Mouse (Mus musculus) stomach, postnatal 0 days (tissue): ENCODE measurements around the gene Snrpc. TPM values are rescaled to one million over a fixed set of nuclear protein-coding genes. Genes with fewer than 3 reads are reported as not detected.

Source experiments
- ATAC-seq: fragments of 200-750 bp; cut with Nextera tagmentation; 2 replicates; pipeline ENCODE4 v1.8.0; 2017; ENCODE audit not compliant: low FRiP score, low TSS enrichment
- DNase-seq: peaks from one replicate; pipeline ENCODE4 v3.0.0-alpha.2; 2016; ENCODE audit warnings: low spot score
- H3K27ac ChIP-seq: fragments of 300-500 bp; sonication (generic); replicated peaks from 2 replicates; pipeline ENCODE4 v1.5.1; 2014; ENCODE audit warnings: mild to moderate bottlenecking, control low read depth
- H3K27me3 ChIP-seq: fragments of 300-500 bp; sonication (generic); 2 replicates; pipeline ENCODE4 v1.6.1; 2014; ENCODE audit warnings: low read length; ENCODE audit not compliant: control insufficient read depth, insufficient read depth
- H3K36me3 ChIP-seq: fragments of 300-500 bp; sonication (generic); 2 replicates; pipeline ENCODE4 v1.6.1; 2014; ENCODE audit warnings: low read length, mixed read lengths; ENCODE audit not compliant: control insufficient read depth, insufficient read depth
- H3K4me1 ChIP-seq: fragments of 300-500 bp; sonication (generic); replicated peaks from 2 replicates; pipeline ENCODE4 v1.6.1; 2014; ENCODE audit warnings: antibody characterized with exemption; ENCODE audit not compliant: control insufficient read depth, insufficient read depth
- H3K4me2 ChIP-seq: fragments of 300-500 bp; sonication (generic); replicated peaks from 2 replicates; pipeline ENCODE4 v1.6.1; 2014; ENCODE audit warnings: low read depth, mild to moderate bottlenecking, control low read depth, moderate library complexity
- H3K4me3 ChIP-seq: fragments of 300-500 bp; sonication (generic); 2 replicates; pipeline ENCODE4 v1.5.1; 2014; ENCODE audit warnings: low read depth, low read length, control low read depth
- H3K9ac ChIP-seq: fragments of 300-500 bp; sonication (generic); 2 replicates; pipeline ENCODE4 v1.6.1; 2014; ENCODE audit warnings: mild to moderate bottlenecking, low read length, control low read depth, mixed read lengths
- H3K9me3 ChIP-seq: fragments of 300-500 bp; sonication (generic); 2 replicates; pipeline ENCODE4 v1.6.1; 2016; ENCODE audit warnings: low read length; ENCODE audit not compliant: control insufficient read depth
- CTCF ChIP-seq: IDR thresholded peaks from 2 replicates; pipeline ENCODE4 v1.5.1; 2016; ENCODE audit warnings: antibody characterized with exemption, low read depth, mild to moderate bottlenecking, moderate library complexity
- EP300 ChIP-seq: optimal IDR thresholded peaks from 2 replicates; pipeline ENCODE3; 2016; ENCODE audit warnings: antibody characterized with exemption
- WGBS: fragments of 180-500 bp; shearing (Covaris S2); extraction: QIAGEN DNeasy Blood & Tissue Kit; methylation state at CpG from one replicate; pipeline ENCODE4 v1.1.7; 2014; 5-methylcytosine and 5-hydroxymethylcytosine counted together
- polyA plus RNA-seq: library from polyadenylated mRNA; unstranded; fragments of >200 nt; fragmentation: Nextera tagmentation; extraction: Ambion mirVana; gene quantifications from 2 replicates; pipeline ENCODE4 v1.2.1, GENCODE M21; 2015

Gene Snrpc
- polyA plus RNA-seq, 1 experiment from 2014 or later: 179 TPM

DNA sequence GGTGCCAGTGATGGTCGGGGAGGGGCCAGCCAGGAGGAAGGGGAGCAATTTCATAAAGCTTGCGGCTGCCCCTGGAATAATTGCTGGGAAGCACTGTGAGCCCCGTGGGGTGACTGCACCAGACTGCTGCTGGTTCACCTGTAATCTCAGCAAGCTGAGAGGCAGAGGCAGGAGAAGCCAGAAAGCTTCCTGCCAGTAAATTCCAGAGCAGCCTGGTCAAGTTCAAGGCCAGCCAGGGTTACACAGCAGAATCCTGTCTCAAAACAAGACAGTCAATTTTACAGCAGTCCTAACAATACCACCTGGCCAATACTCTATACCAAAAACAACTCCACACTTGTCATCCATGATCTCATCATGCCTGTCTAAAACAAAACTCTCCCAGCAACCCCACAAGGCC is 26.0 kb upstream of the Snrpc start:
- H3K9ac ChIP-seq: no peak overlapping the region
- H3K4me3 ChIP-seq: no peak overlapping the region
- no peaks in the 10 kb centered on the region for H3K27me3 ChIP-seq
- no peak for TF ChIP-seq EP300
- no peak for TF ChIP-seq CTCF
- H3K4me2 ChIP-seq: no peak overlapping the region
- DNase-seq (no peak), ATAC-seq (peak; percentile 42; the same call in 1 of the 2 replicates)
- no peaks in the 10 kb centered on the region for H3K4me1 ChIP-seq
- H3K36me3 ChIP-seq: no peaks in the 10 kb centered on the region
- 75% methylated on average over 3 of the region's 3 CpGs for WGBS
- 0 out of 2 replicates have a peak overlapping the region, but pooled peaks have one; percentile 31 for H3K27ac ChIP-seq
- no peaks in the 10 kb centered on the region for H3K9me3 ChIP-seq

DNA sequence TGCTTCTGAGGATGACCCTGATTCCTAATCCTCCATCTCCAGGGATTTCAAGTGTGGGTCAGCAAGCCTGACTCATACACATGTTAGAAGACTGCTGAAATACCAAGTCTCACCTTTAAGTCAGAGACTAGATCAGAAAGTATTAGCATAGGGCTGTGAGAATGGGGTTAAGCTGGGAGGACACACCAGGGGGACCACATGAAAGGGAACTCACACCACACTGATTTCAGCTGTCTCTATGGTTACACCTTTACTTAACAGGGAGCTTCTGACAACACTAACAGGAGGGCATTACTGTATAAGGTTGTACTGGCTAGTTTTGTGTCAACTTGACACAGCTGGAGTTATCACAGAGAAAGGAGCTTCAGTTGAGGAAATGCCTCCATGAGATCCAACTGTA is 23.3 kb upstream of the Snrpc start:
- ATAC-seq: no peak
- no peaks in the 10 kb centered on the region for H3K36me3 ChIP-seq
- H3K4me2 ChIP-seq: no peak overlapping the region
- no peaks in the 10 kb centered on the region for H3K9me3 ChIP-seq
- no peak for TF ChIP-seq EP300
- TF ChIP-seq CTCF: no peak
- H3K4me1 ChIP-seq: no peaks in the 10 kb centered on the region
- H3K9ac ChIP-seq: no peak overlapping the region
- no peak overlapping the region for H3K4me3 ChIP-seq
- no peak overlapping the region for H3K27ac ChIP-seq
- DNase-seq: no peak
- no peaks in the 10 kb centered on the region for H3K27me3 ChIP-seq

DNA sequence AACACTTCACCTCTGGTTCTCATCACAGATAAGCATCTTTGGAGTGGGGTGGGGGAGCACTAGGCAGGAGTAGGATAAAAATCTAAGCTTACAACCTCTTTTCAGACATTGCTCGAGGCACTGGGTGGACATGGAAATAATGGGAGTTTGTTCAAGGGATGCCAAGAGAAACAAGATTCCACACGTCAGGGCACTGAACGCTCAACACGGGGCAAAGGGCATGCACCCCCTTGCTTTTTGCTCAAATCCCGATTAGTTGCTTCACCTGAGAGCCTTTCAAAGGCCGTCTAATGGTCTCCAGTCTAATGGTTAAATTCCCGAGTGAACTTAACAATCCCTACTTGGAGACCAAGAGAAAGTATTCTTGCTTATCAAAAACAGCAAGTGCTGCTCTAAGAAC is 18.9 kb upstream of the Snrpc start:
- H3K4me3 ChIP-seq: peak overlapping the region; percentile 89
- DNase-seq (no peak), ATAC-seq (no peak)
- peak overlapping the region; percentile 56 for H3K4me2 ChIP-seq
- H3K36me3 ChIP-seq: no peaks in the 10 kb centered on the region
- peak overlapping the region; percentile 90 for H3K9ac ChIP-seq
- H3K27me3 ChIP-seq: no peaks in the 10 kb centered on the region
- peak overlapping the region; percentile 97 for H3K27ac ChIP-seq
- no peaks in the 10 kb centered on the region for H3K4me1 ChIP-seq
- 14% methylated on average over 7 of the region's 7 CpGs for WGBS
- no peak for TF ChIP-seq EP300
- no peak for TF ChIP-seq CTCF
- H3K9me3 ChIP-seq: no peaks in the 10 kb centered on the region

DNA sequence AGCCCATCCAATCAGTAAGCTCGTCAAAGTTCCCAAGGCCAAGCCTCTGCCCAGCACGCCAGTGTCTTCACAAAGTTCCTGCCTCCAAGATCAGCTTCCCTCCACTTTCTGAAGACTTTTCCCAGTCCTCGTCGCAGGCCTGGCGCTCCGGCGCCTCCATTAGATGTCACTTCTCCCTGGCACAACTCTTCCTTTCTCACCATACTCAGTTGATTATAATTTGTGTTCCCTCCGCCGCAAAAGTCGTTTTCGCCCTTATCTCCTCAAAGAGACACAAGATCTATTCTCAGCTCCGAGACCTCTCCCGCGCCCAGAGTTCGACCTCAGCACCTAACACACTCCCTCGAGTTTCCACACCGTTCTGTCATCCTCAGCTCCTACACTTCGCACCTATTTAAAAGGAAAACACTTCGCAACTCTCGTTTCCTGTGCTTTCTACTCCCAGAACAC is 18.4 kb upstream of the Snrpc start:
- TF ChIP-seq CTCF (no peak), EP300 (no peak)
- ATAC-seq (no peak), DNase-seq (peak; percentile 49)
- Histone ChIP-seq H3K36me3 (no peaks in the 10 kb centered on the region), H3K4me3 (peak overlapping the region; percentile 89), H3K4me2 (peak overlapping the region; percentile 56), H3K9me3 (no peaks in the 10 kb centered on the region), H3K9ac (peak overlapping the region; percentile 90), H3K27ac (peak overlapping the region; percentile 97), H3K27me3 (no peaks in the 10 kb centered on the region), H3K4me1 (no peaks in the 10 kb centered on the region)
- under 1% methylated on average over 20 of the region's 20 CpGs for WGBS

DNA sequence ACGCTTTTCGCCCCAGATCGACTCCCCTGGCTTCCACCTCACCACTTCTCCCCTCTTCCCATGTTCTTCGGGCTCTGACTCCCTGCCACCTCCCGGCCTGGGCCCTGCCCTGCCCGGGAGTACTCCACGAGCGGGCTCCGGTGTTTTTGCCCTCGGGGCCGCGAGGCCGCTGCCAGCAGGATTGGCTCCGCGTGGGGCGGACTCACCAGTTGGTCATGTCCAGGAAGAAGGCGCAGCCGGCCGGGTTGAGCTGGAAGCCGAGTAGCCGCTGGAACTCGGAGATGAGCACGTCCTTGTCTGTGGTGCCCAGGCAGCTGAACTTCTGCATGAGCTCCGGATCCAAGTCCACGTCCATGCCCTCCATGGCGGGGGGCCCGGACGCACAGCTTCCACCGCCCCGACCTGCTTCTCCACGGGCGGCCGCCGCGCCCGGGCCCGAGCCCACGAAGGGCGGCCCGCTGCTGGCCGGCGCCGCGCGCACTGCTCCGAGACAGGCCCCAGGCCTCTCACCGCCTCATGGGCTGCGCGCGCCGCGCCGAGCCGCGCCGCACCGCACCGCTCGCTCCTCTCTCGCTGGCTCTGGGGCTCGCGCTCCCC is 17.9 kb upstream of the Snrpc start:
- WGBS: 0% methylated on average over 47 of the region's 62 CpGs
- Histone ChIP-seq H3K36me3 (no peaks in the 10 kb centered on the region), H3K4me3 (peak overlapping the region; percentile 89), H3K4me2 (peak overlapping the region; percentile 56), H3K9ac (peak overlapping the region; percentile 90), H3K27ac (peak overlapping the region; percentile 97), H3K4me1 (no peaks in the 10 kb centered on the region), H3K9me3 (no peaks in the 10 kb centered on the region), H3K27me3 (no peaks in the 10 kb centered on the region)
- peak; percentile 77 for DNase-seq
- TF ChIP-seq EP300: no peak
- ATAC-seq: peak; percentile 87

DNA sequence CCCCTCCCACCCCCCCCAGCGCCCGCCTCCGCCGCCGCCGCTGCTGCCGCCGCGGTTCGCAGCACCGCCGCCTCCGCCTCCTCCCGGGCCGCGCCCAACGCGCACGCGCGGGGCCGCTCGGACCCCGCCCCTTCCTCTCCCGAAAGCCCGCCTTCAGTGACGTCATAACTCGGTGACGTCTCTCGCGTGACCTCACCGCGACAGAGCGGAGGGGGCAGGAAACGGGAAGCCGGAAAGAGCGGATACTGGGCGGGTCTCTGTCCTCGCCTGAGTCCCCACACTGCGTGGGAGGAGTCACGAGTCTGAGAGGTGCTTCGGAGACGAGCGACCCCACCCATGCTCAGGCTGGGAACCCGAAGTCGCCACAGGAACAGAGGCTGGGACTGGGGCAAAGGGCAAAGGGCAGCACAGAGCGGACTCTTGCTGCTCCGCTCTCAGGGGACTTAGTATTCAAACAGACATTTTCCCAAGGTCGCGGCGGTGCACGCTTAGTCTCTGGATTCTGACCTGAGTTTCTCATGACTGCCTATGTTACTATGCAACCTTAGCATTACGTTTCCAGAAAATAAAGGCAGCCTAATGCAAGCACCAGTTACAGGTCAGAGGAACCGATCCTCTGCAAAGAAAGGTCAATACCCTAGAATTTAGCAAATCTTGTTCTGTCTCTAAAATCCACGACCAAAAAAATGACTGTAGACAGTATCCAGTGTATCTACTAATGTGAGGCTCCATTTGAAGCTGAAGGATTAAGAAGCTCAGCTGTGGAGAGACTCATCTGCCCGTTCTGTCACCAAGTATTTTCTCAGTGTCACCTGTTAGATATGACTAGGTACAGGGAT is 17.2 kb upstream of the Snrpc start, which contains the start of gene D17Wsu92e:
Gene D17Wsu92e, minus strand, starts transcription at position 81 of the 839 bp plus-strand sequence.
- TF ChIP-seq CTCF (0 out of 2 replicates have a peak, but pooled peaks have one; percentile 8), EP300 (peak; percentile 60)
- H3K27ac ChIP-seq: peak within 1 kb of the TSS; percentile 97
- H3K36me3 ChIP-seq: no peaks in the 10 kb centered on the region
- H3K27me3 ChIP-seq: no peaks in the 10 kb centered on the region
- ATAC-seq: peak; percentile 96
- WGBS: 1% methylated on average over 33 of the region's 56 CpGs
- H3K9ac ChIP-seq: peak within 1 kb of the TSS; percentile 90
- peak within 1 kb of the TSS; percentile 68 for H3K4me2 ChIP-seq
- no peaks in the 10 kb centered on the region for H3K9me3 ChIP-seq
- no peaks in the 10 kb centered on the region for H3K4me1 ChIP-seq
- peak within 1 kb of the TSS; percentile 89 for H3K4me3 ChIP-seq
- peak; percentile 99 for DNase-seq
